Mouse (Mus musculus): Measurements from ENCODE around the gene Lamc3. TPM values are rescaled to one million over a fixed set of nuclear protein-coding genes. Genes with fewer than 3 reads are reported as not detected.

Lamc3 gene
- polyA plus RNA-seq, 1 experiment = 20.7 TPM

GRCm38 (mm10) chr2:31948392-31948791, 61.3 kb downstream of the Lamc3 start:
- no peaks in the 10 kb centered on the region for H3K27me3 ChIP-seq (replicated peaks; ENCODE audit: control insufficient read depth, insufficient read depth, low read length)
- no peak overlapping the region for H3K27ac ChIP-seq (ENCODE audit: insufficient read depth, low read depth, low read length)
- 74% methylated on average over 6 of the region's 6 CpGs for WGBS
- no peak for DNase-seq
- H3K36me3 ChIP-seq (ENCODE audit: control insufficient read depth, insufficient read depth, low read length) = no peaks in the 10 kb centered on the region
- no peak for TF ChIP-seq CTCF (conservative IDR thresholded peaks at IDR 0.05; ENCODE audit: insufficient read depth, insufficient read length, low read depth, low read length)
- TF ChIP-seq POLR2A (IDR thresholded peaks at IDR 0.05; ENCODE audit: low read depth, low read length) = no peak
- no peaks in the 10 kb centered on the region for H3K4me1 ChIP-seq (ENCODE audit: control insufficient read depth, insufficient read depth, low read length)
- H3K4me3 ChIP-seq (ENCODE audit: insufficient read depth, low read depth, low read length) = no peak overlapping the region

- DNase-seq = no peak
- Histone ChIP-seq H3K36me3 (ENCODE audit: control insufficient read depth, insufficient read depth, low read length) (no peaks in the 10 kb centered on the region), H3K27ac (ENCODE audit: insufficient read depth, low read depth, low read length) (no peak overlapping the region), H3K4me3 (ENCODE audit: insufficient read depth, low read depth, low read length) (no peak overlapping the region), H3K27me3 (replicated peaks; ENCODE audit: control insufficient read depth, insufficient read depth, low read length) (no peaks in the 10 kb centered on the region), H3K4me1 (ENCODE audit: control insufficient read depth, insufficient read depth, low read length) (0 out of 2 replicates have a peak, but pooled peaks cover under 1% of the 10 kb centered on the region)
- no peak for TF ChIP-seq CTCF (conservative IDR thresholded peaks at IDR 0.05; ENCODE audit: insufficient read depth, insufficient read length, low read depth, low read length)
- 68% methylated on average over 6 of the region's 6 CpGs for WGBS
Observed at GRCm38 (mm10) chr2:31948801-31949200, 61.7 kb downstream of the Lamc3 start.

- peak within 1 kb of the TSS; percentile 97 for H3K27ac ChIP-seq (ENCODE audit: insufficient read depth, low read depth, low read length)
- peak; percentile 68 for DNase-seq
Observed at GRCm38 (mm10) chr2:31950058-31950871, 63.2 kb downstream of the Lamc3 start, which contains the start of gene Aif1l. Gene Aif1l, plus strand, starts transcription at chr2:31950139.

GRCm38 (mm10) chr2:31950966-31951365, 63.9 kb downstream of the Lamc3 start:
- Histone ChIP-seq H3K36me3 (ENCODE audit: control insufficient read depth, insufficient read depth, low read length) (no peaks in the 10 kb centered on the region), H3K27me3 (replicated peaks; ENCODE audit: control insufficient read depth, insufficient read depth, low read length) (no peaks in the 10 kb centered on the region), H3K4me3 (ENCODE audit: insufficient read depth, low read depth, low read length) (peak overlapping the region; percentile 58), H3K27ac (ENCODE audit: insufficient read depth, low read depth, low read length) (peak overlapping the region; percentile 97), H3K4me1 (ENCODE audit: control insufficient read depth, insufficient read depth, low read length) (peaks cover 4% of the 10 kb centered on the region; the same call in 1 of the 2 replicates)
- WGBS = 51% methylated on average over 9 of the region's 9 CpGs
- peak; percentile 14 for DNase-seq
- TF ChIP-seq CTCF (conservative IDR thresholded peaks at IDR 0.05; ENCODE audit: insufficient read depth, insufficient read length, low read depth, low read length) (no peak), POLR2A (IDR thresholded peaks at IDR 0.05; ENCODE audit: low read depth, low read length) (no peak)

More at GRCm38 (mm10) chr2:31950058-31950871, 63.2 kb downstream of the Lamc3 start, which contains the start of gene Aif1l:
- WGBS = under 1% methylated on average over 66 of the region's 66 CpGs
- Histone ChIP-seq H3K4me3 (ENCODE audit: insufficient read depth, low read depth, low read length) (peak within 1 kb of the TSS; percentile 58), H3K36me3 (ENCODE audit: control insufficient read depth, insufficient read depth, low read length) (no peaks in the 10 kb centered on the region), H3K27me3 (replicated peaks; ENCODE audit: control insufficient read depth, insufficient read depth, low read length) (no peaks in the 10 kb centered on the region), H3K4me1 (ENCODE audit: control insufficient read depth, insufficient read depth, low read length) (peaks cover 4% of the 10 kb centered on the region; the same call in 1 of the 2 replicates)
- TF ChIP-seq POLR2A (IDR thresholded peaks at IDR 0.05; ENCODE audit: low read depth, low read length) = peak; percentile 57
- TF ChIP-seq CTCF (conservative IDR thresholded peaks at IDR 0.05; ENCODE audit: insufficient read depth, insufficient read length, low read depth, low read length) = no peak; the same call in 1 of the 2 replicates

GRCm38 (mm10) chr2:31952236-31952635, 65.1 kb downstream of the Lamc3 start:
- WGBS = 72% methylated on average over 10 of the region's 10 CpGs
- H3K27ac ChIP-seq (ENCODE audit: insufficient read depth, low read depth, low read length) = peak overlapping the region; percentile 97
- no peaks in the 10 kb centered on the region for H3K36me3 ChIP-seq (ENCODE audit: control insufficient read depth, insufficient read depth, low read length)
- peak overlapping the region; percentile 36 for H3K4me3 ChIP-seq (ENCODE audit: insufficient read depth, low read depth, low read length)
- no peaks in the 10 kb centered on the region for H3K27me3 ChIP-seq (replicated peaks; ENCODE audit: control insufficient read depth, insufficient read depth, low read length)
- TF ChIP-seq POLR2A (IDR thresholded peaks at IDR 0.05; ENCODE audit: low read depth, low read length) = no peak
- TF ChIP-seq CTCF (conservative IDR thresholded peaks at IDR 0.05; ENCODE audit: insufficient read depth, insufficient read length, low read depth, low read length) = no peak
- DNase-seq = peak; percentile 14
- H3K4me1 ChIP-seq (ENCODE audit: control insufficient read depth, insufficient read depth, low read length) = peaks cover 4% of the 10 kb centered on the region; the same call in 1 of the 2 replicates

GRCm38 (mm10) chr2:31952725-31953124, 65.6 kb downstream of the Lamc3 start:
- DNase-seq = no peak
- TF ChIP-seq CTCF (conservative IDR thresholded peaks at IDR 0.05; ENCODE audit: insufficient read depth, insufficient read length, low read depth, low read length) = no peak
- TF ChIP-seq POLR2A (IDR thresholded peaks at IDR 0.05; ENCODE audit: low read depth, low read length) = no peak
- H3K27ac ChIP-seq (ENCODE audit: insufficient read depth, low read depth, low read length) = peak overlapping the region; percentile 97
- WGBS = 86% methylated on average over 3 of the region's 3 CpGs
- H3K4me1 ChIP-seq (ENCODE audit: control insufficient read depth, insufficient read depth, low read length) = peaks cover 4% of the 10 kb centered on the region; the same call in 1 of the 2 replicates
- H3K36me3 ChIP-seq (ENCODE audit: control insufficient read depth, insufficient read depth, low read length) = no peaks in the 10 kb centered on the region
- H3K27me3 ChIP-seq (replicated peaks; ENCODE audit: control insufficient read depth, insufficient read depth, low read length) = no peaks in the 10 kb centered on the region
- peak overlapping the region; percentile 36 for H3K4me3 ChIP-seq (ENCODE audit: insufficient read depth, low read depth, low read length)

GRCm38 (mm10) chr2:31953687-31954086, 66.6 kb downstream of the Lamc3 start:
- Histone ChIP-seq H3K36me3 (ENCODE audit: control insufficient read depth, insufficient read depth, low read length) (no peaks in the 10 kb centered on the region), H3K4me3 (ENCODE audit: insufficient read depth, low read depth, low read length) (no peak overlapping the region), H3K4me1 (ENCODE audit: control insufficient read depth, insufficient read depth, low read length) (peaks cover 4% of the 10 kb centered on the region; the same call in 1 of the 2 replicates), H3K27ac (ENCODE audit: insufficient read depth, low read depth, low read length) (peak overlapping the region; percentile 97), H3K27me3 (replicated peaks; ENCODE audit: control insufficient read depth, insufficient read depth, low read length) (no peaks in the 10 kb centered on the region)
- TF ChIP-seq POLR2A (IDR thresholded peaks at IDR 0.05; ENCODE audit: low read depth, low read length) (peak; percentile 6), CTCF (conservative IDR thresholded peaks at IDR 0.05; ENCODE audit: insufficient read depth, insufficient read length, low read depth, low read length) (no peak)
- DNase-seq = peak; percentile 70
- WGBS = 60% methylated on average over 8 of the region's 8 CpGs
